Mouse (Mus musculus): ENCODE data around the gene Spdye4a.

The Spdye4a gene

DNA sequence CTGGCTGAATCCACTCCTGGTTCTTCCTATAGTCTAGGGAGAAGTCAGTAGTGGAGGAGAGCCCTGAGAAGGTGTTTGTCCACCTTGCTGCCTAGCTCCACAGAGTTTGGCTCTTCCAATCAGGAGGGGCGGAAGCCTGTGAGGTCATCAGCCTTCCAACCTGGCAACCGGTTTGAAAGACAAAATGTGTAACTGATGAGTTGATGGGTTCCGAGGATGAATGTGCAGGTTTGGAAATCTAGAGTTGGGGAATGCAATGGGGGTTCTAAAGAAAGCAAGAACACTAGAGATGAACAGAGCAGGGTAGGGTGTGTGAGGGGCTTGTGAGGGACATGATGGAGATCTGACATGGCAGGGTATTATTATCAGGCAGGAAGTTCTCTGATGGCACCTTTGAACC lies at the start of gene Spdye4a:
Gene Spdye4a, minus strand, starts transcription at position 101 of the 400 bp plus-strand sequence.
- DNase-seq (ENCODE audit: low spot score): no peak

DNA sequence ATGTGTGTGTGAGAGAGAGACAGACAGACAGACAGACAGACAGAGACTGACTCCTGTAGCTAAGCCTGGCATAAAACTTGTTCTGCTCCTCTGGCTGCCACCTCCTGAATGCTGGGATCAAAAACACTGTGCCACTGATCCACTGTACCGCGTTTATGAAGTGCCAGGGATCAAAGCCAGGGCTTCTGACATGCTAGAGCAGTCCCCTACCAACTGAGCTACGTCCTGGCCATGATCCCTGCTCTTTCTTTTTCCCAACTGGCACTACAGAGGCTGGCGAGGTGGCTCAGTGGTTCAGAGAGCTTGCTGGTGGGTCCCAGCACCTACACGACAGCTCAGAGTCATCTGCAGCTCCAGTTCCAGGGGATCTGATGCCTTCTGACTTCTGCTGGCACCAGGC lies 49.1 kb upstream of the Spdye4a start:
- DNase-seq (ENCODE audit: low spot score): no peak

DNA sequence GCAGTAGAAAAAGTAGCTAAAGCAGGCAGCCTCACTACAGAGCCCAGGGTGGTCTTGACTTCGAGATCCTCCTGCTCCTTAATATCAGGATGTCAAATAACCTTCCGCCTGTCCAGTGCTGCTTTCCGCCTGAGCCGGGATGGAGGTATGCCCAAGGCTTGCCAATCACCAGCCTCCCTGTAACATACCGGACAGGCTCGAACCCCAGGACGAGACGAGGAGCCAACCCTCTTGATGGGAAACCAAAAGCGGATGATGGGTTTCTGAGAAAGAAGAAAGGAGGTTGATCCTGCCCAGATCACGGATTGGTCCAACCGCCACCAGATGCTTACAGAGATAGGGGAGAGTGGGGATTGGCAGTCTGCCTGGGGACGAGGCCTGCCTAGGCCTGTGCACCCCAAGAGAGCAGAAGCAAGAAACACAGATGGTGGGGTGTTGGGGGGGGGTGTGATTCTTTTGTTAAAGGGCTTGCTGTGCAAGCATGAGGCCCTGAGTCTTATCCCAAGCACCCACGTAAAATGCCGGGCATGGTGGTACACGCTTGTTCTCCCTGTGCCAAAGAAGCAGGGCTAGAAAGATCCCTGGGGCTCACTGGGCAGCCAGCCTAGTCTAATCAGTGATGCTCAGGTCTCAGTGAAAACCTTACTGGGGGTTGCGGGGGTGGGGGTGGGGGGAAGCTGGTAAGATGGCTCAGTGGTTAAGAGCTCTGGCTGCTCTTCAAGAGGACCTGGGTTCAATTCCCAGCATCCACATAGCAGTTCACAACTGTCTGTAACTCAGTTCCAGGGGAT lies 46.0 kb upstream of the Spdye4a start:
- DNase-seq (ENCODE audit: low spot score): no peak

DNA sequence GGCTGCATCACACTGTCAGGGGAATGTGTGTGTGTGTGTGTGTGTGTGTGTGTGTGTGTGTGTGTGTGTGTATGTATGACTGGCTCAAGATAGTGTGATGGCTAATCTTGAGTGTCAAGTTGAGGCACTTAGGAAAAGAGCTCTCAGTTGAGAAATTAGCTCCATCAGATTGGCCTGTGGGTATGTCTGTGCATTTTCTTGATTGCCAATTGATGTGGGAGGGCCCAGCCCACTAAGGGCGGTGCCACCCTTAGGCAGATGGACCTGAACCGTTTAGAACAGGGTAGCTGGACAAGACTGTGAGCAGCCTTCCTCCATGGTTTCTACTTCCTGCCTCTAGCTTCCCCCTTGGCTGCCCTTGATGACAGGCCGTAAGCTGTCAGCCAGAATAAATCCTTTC lies 45.4 kb upstream of the Spdye4a start:
- no peak for DNase-seq (ENCODE audit: low spot score)

DNA sequence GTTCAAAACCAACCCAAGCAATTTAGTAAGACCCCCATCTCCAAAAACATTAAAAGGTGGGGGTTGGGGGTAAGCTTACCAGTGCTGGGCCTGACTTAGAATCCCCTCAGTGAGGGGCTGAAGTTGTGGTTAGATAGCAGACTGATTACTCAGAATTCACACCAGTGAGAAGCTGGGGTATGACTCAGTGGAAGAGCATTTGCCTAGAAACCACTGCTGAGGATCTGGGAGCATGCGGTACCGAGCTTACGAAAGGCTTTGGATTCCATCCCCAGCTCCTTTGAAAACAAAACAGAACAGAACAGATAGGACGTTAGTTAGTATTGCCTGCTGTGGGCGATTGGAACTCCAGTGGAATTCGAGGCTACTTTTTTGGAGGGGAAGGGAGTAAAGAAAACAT lies 45.0 kb upstream of the Spdye4a start:
- no peak for DNase-seq (ENCODE audit: low spot score)

DNA sequence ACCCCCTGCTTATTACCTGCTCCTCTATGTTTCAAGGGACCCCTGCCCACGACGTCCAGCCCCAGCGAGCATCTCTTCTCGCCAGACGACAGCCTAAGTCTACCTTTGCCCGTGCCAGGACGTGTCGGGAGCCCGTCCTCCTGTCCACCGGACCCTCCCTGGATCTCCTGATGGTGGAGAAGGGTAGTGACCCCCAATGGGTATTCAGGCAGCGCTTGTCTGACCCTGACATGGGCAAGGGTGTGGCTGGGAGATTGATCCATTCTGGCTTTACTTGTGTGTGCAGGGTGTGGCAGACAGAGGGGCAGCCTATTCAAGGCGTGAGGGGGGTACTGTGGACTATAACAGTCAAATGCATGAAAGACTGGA lies 43.4 kb upstream of the Spdye4a start:
- DNase-seq (ENCODE audit: low spot score): no peak

DNA sequence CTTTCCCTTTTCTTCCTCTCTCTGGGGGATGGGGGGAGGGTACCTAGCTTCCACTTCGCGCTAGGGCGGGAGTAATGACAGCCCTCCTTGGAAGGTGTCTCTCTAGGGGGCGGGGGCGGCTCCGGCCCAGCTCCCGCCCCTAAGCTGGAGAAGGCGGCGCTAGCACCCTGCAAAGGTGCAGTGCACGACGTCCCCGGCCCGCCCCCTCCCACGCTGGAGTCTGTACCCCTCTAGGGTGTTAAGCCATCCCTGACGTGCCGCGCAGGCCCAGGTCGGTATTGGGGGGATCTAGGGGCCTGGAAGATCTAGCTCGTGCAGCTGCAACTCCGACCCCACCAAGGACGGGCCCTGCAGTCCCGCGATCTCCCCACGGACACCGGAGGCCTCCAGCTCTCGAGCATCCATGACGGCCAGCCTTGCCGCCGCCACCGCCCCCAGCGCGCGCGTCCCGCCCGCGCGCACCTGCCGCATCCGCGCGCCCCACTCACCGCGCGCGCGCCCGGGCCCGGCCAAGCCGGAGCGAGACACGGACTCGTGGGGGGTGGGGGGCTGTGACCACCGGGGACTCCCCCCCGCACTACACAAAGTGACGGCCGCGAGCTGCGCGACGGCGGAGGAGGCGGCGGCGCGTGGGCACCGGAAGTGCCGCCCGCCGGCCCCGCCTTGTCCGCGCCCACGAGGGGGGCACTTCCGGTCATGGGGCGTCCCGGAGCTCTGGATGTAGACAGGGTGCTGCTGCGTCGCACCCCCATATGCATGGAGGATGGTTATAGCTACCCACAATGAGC lies 42.9 kb upstream of the Spdye4a start, which contains the start of gene Zfp316:
Gene Zfp316, minus strand, starts transcription at position 660 of the 788 bp plus-strand sequence.
- peak; percentile 24 for DNase-seq (ENCODE audit: low spot score)

DNA sequence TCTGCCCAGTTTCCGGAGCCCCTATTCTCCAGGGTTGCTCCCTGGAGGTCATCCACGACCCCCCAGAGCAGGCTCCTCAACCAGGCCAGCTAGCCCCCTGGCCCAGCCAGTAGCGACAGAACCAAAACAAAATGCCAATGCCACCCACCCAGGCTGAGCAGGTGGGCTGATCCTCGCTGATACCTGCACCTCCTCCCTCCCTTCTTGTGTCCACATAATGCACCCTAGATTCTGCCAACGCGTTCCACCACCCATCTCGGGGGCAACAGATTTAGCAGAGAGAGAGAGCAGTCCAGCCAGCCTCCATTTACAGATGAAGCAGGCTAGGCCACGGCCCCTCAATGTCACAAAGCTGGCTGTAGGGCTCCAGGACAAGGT lies 42.3 kb upstream of the Spdye4a start:
- no peak for DNase-seq (ENCODE audit: low spot score)

DNA sequence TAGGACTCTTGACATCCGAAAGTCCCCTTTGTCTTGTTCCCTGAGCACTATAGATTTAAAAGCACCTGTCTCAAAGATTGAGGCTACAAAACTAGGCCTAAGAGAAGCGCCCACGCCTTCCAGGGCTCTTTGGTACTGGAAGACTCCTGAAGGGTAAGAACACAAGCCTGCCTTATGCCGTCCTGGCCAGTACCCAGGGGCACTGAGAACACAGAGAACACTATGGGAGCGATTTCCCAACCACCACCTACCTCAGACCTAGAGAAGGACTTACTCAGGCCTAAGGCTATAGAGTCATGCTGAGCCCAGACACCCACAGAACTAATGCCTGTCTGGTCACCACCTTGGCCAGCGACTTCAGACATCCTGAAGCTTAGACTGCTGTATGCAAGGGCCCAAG lies 40.1 kb upstream of the Spdye4a start:
- DNase-seq (ENCODE audit: low spot score): no peak

DNA sequence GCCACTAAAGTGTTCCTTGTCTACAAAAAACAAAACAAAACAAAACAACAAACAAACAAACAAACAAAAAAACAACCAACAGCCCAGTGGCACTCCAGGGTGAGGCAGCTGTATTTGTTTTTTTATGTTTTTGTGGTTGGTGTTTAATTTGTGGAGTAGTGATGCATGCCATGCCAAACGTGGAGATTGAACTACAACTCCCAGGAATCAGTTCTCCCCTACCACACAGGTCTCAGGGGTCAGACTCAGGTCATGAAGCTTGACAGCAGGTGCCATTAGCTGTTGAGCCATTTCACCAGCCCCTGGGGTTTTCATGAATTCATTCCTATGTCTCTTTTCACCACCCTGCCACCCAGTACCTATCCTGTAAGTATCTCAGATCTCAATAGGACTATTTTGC lies 38.7 kb upstream of the Spdye4a start:
- DNase-seq (ENCODE audit: low spot score): no peak

DNA sequence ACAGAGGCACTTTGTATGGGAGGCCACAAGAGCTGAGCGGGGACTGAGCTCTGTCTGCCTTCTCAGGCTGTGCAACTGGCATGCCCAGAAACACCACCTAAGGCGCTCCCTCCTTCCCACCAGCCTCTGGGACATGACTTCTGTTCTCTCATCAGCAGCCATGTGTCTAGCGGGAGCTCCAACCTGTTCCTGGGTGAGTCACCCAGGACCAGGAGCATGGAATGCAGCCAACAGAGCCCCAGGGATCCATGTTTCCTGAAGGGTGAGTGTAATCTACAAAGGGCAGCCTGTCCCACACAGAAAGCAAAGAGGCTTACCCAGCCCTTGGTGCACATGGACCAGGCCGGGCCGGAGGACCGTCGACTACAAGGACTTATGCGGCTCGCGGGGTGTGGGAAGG lies 38.0 kb upstream of the Spdye4a start:
- DNase-seq (ENCODE audit: low spot score): no peak

DNA sequence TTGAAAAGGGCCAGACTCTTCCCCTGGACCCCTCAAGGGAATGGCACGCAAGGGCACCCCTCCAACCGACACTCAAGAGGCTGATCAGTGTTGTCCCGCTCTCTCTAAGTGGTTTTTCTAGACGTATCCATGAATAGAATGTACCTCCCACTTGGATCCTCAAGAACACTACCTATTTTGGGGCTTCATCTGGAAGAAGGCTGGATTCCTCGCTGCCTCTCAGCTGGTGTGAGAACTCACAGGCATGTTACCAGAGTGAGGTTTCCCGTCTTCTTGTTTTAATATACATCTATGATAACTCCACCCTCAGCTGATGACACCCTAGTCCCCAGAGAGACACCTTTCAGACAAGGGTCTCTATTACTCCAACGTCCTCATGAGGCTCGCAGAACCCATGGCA lies 34.9 kb upstream of the Spdye4a start:
- DNase-seq (ENCODE audit: low spot score): no peak

DNA sequence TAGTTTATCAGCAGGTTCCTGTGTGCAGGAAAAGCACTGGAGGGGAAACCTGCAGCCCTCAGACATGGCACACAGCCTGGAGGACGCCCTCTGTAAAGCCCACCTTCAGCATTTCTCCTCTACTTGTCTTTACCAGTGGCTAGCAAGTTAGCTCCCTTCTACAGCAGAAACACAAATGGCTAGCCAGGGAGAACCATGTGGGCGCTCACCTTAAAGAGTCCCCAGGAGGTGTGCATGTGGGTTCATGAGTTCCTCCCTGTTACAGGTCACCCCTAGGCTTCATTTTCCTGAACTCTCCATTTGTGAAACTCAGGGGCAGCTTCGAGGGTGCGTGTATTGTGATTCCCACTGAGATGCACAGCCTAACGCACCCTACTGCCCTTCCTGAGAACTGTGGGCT lies 29.1 kb upstream of the Spdye4a start:
- no peak for DNase-seq (ENCODE audit: low spot score)

DNA sequence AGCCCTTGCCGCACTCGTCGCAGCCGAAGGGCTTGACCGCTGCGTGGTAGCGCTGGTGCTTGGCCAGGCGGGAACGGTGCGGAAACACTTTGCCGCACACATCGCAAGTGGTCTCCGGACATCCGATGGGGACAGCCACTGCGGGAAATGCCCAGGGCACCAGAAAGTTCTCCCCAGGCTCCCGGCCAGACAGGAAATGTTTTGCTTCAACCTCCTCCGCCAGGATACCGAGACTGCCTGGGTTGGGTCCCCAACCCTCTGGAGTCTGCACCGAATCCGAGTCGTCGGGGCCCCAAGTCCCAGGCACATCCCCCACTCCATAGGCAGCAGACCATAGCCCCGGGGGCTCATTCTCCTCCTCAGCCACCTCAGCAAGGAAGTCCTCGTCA lies 28.4 kb upstream of the Spdye4a start:
- DNase-seq (ENCODE audit: low spot score): no peak

DNA sequence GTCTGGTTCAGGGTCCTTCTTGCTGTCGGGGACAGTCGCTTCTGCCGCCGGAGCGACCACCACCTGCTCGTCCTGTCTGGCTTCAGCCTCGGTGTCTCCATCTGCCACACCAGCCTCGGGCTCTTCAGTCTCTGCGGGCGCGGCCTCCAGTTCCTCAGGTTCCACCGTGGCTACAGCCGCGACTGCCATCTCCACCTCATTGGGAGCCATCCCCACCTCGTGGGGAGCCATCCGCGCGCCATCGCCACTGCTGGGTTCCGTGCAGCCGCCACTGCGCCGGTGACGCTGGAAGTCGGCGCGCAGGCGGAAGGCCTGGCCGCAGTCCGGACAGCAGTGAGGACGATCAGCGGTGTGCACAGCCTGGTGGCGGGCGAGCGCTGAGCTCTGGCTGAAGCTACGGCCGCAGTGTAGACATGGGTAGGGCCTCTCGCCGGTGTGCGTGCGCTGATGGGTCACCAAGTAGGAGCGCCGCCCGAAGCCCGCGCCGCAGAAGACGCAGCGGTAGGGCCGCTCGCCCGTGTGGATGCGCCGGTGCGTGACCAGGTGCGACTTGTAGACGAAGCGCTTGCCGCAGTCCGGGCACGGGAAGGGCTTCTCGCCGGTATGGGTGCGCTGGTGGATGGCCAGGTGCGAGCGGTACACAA lies 27.9 kb upstream of the Spdye4a start:
- no peak for DNase-seq (ENCODE audit: low spot score)

DNA sequence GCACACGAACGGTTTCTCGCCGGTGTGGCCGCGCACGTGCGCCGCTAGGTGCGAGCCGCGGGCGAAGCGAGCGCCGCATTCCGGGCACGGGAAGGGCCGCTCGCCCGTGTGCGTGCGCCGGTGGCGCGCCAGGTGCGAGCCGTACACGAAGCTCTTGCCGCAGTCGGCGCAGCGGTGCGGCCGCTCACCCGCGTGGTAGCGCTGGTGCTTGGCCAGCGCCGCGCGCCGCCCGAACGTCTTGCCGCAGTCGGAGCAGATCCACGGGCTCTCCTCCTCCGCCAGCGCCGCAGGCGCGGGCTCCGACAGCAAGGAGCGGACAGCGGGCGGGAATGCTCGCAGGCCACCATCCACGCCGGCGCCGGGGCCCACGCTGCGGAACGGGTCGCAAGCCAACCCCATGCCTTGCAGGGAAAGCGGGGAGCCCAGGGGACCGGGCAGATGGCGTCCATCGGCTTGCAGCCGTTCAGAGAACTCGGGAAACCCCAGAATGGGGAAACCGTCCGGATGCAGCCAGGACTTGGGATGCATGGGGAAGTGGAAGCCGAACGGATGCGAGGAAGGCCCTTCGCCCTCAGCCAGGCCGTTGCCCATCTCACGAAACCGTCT lies 27.3 kb upstream of the Spdye4a start:
- DNase-seq (ENCODE audit: low spot score): no peak

DNA sequence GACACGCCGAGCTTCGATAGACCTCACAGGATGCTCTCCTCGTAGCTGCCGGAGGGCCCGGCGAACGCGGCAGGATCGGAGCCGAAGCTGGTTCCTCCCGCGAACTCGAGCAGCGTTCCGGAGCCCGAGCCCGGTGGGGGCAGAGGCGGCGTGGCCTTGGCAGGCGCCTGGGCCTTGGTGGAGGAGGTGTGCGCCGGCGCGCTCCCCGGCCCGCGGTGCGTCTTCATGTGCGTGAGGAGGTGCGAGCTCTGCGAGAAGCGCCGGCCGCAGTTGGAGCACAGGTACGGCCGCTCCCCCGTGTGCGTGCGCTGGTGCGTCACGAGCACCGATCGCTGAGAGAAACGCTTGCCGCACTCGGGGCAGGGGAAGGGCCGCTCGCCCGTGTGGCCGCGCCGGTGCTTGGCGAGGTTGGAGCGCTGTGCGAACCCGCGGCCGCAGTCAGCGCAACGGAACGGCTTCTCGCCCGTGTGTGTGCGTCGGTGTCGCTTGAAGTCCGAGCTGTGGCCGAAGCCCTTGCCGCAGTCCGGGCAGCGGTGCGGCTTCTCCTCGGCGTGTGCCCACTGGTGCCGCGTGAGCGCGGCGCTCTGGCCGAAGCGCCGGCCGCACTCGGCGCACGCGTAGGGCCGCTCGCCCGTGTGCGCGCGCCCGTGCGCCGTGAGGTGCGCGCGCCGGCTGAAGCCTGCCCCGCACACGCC lies 26.6 kb upstream of the Spdye4a start:
- no peak for DNase-seq (ENCODE audit: low spot score)

DNA sequence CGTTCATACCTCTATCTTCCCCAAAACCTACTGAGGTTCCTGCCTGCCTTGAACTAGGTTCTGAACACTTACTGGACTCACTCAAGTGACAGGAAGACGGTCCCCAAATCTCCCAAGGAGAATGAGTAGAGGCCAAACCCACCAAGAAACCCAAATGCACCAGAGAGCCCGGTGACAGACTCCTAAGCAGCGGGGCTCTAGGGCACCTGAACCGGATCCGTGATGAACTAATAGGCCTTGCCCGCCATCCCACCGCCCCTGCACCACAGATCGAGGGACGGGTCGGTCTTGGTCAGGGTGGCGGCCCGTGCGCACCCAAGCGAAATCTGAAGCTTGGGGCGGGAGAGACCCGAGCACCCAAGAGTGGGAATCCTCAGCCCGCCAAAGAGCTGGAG lies 26.1 kb upstream of the Spdye4a start:
- DNase-seq (ENCODE audit: low spot score): no peak

DNA sequence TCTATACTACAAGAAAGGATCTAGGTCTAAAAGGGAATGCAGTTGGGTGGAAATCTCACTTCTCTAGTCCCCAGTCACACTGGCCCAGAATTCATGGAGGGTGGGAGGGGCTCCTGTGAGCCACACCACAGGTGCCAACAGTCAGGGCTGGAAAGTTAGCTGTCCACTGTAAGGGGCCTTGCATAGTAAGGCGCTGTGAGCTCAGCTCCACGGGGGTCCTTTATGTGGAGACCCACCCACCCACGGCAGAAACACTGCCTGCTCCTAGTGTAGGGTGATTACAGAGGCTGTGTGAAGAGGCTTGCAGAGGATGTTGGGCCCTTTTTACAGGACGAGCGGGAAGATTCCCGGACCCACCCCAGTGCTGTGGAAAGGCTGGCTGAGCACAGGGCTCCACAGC lies 25.3 kb upstream of the Spdye4a start:
- no peak for DNase-seq (ENCODE audit: low spot score)

DNA sequence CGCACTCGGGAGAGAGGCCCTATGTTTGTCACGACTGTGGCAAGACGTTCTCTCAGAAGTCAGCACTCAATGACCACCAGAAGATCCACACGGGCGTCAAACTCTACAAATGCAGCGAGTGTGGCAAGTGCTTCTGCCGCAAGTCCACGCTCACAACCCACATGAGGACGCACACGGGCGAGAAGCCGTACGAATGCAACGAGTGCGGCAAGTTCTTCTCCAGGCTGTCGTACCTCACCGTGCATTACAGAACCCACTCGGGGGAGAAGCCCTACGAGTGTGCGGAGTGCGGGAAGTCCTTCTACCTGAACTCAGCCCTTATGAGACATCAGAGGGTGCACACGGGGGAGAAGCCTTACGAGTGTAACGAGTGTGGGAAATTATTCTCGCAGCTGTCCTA lies 18.2 kb upstream of the Spdye4a start:
- no peak for DNase-seq (ENCODE audit: low spot score)

DNA sequence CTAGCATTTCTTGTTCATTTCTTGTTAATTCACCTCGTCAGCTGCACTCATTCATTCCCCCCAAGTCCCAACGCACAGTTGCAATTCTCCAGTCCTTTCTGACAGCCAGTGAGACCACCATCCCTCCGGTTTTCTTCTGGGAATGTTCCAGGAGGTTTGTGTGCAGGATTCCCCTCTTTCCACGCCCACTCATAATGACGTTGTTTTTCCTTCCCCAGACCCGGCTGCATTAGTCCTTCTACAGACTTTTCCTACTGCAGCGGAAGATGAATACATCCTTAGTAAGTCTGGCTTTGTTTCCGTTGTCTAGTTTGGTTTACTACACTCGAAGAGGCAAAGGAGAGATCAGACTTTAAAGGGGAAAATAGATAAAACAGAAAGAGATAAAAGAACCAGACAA lies 9.3 kb upstream of the Spdye4a start:
- no peak for DNase-seq (ENCODE audit: low spot score)

DNA sequence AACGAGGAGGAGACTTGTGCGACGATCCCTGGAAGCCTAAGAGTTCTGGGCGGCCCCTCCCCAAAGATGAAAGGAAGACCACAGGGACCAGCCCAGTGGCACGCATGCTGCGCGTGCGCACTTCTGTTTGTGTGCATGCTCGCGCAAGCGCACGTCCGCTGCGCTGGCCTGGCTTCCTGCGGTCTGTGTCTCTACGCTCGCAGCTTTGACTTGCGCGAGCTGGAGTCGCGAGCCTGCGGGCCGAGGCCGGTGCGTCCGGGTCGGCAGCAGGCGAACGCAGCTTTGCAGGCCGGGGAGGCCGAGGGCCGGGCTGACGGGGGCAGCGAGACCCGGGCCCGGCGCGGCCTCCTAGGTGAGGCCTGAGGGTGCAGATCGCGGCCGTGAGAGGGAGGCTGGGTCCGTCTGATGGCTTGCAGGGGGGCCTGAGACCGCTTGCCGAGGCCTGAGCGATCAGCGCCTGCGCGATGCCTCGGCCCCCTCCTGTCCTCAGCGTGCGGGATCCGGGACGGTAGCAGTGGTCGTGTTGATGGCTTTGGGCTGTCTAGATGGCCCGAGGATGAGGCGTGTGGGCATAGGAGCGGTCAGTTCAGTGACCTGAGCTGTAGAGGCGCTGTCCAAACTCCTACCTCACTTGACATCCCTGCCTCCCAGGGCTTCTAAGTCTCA lies 8.5 kb upstream of the Spdye4a start, which contains the start of gene Zfp12:
Gene Zfp12, plus strand, starts transcription at position 136 of the 666 bp plus-strand sequence.
- peak; percentile 92 for DNase-seq (ENCODE audit: low spot score)
